Mouse (Mus musculus) layer of hippocampus, adult 9-11 months (tissue): Measurements from ENCODE around the gene Crybb1.

Source experiments
- DNase-seq: peaks from one replicate; pipeline ENCODE4 v3.0.0; 2022

Gene Crybb1

DNA sequence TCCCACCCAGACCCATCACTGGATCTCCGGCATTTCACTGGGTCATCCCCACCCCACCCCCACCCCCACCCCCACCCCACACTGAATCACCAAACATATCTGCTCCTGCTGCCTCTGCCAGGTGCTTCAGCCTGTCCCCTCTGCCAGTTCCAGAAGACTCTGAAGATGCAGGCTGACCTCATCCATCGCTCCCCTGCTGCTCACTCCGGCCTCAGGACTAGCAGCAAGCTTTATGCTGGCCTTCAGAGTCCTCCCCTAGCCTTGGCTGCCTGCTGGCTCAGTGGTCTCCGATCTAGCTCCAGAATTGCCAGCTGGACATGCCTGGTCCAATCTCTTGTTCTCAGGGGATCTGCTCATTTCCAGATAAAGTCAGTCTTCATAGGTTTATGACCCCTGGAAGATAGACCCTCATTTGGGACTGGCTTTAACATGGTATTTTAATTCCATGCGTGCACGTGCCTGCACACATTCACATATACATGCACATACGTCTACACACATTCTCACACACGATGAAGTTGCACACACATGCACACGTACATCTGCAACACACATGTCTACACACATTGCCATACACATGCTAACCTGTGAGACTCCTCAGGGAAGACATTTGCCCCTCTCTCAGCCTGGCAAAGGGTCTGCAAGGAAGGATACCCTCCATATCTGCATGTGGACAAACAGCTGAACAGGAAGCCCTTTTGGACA lies 17.6 kb upstream of the Crybb1 start:
- DNase-seq: no peak

DNA sequence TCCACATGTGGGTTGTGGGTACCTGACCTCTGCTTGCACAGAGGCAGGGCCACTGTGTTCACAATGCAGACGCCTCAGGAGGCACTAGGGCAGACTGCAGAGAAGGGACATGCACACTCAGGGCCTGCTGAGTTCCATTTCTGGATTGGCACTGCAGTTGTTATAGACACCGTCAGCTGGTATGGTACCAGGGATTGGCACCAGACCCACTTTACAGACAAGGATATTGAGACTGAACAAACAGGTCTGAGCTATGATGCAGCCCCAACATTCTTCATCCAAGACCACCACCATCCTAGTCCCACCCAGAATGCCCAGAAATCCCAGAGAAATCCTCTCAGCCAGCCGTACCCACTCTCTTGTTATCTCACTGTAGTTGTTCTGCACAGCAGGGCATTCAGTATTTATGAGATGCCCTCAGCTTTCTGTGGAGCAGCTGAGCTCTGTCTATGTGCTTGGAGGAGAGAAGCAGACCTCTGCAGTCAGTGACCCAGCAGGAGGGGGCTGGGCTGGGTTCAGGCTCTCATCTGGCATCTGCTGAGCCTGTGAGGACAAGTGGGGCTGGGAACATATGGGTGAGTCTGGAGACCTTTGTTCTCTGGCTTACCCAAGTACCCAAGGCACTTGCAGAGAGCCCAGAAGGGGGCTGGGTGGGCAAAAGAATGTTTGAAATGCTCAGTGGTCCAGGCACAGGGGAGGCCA lies 16.7 kb upstream of the Crybb1 start:
- DNase-seq: no peak

DNA sequence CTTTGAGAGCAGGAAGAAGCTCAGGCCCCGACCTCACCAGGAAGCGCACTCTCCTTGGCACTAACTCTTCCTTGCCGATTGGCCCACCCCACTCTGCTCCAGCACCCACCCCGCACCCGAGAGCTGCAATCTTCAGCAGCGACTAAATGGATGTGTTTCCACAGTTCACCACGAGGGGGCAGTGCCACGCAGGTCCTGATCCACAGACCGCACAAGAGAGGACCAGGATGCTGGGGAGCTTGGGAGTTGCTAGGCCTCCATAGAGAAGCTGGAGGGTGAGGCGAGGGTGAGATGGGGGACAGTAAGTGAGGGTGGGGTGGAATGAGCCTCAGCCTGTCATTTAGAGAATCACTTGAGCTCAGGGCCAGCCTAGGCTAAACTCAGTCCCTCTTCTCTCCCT lies 14.9 kb upstream of the Crybb1 start:
- peak; percentile 87 for DNase-seq

DNA sequence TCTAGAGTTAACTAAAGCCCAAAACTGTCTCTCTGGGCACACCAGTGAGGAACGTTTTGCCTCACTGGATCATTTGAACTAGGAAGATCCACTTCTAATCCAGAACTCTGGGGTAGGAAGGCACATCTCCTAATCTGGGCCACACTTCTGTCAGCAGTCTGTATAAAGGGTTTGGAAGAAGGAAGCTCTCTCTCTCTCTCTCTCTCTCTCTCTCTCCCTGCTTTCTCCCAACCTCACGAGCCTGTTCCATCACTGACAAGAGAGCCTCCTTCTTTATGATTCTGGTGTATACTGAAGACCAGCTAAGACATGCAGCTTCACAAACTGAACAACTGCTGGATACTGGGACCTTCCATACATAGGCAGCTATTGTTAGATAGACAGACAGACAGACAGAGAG lies 13.8 kb upstream of the Crybb1 start:
- DNase-seq: no peak

DNA sequence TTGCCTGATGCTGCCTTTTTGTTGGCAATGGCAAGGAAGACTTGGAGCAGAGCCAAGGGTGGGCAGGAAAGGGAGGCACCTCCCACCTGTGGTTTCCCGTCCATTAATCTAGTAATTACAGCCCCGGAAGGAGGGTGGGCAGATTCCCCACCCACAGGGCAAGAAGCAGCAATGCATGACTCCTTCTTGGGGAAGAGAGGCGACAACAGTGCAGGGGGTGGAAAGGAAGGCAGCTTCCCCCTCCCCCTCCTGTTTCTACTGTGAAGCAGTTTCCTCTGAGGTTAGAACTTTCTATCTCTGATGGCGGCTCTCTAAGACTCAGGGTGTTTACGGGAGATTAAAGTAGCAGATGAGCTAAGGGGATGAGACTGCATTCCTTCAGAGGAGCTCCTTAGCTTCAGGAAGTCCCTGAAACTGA lies 13.2 kb upstream of the Crybb1 start:
- DNase-seq: no peak

DNA sequence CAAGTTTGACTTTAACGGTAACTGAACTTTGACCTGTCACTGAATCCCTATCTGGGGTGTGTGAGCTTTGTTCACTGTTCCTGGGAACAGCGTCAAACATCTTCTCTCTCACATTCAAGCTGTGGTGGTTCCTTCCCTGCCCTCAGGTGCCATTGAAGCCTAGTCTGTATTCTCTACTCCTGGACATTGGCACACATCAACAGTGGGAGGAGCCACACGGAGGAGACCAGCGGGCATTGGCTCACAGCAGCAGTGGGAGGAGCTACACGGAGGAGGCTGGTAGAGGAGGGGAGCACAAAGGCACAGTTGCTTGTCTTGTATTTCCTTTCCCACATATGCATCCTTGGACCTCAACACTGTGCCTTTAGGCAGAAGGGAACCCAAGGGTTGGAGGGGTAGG lies 12.6 kb upstream of the Crybb1 start:
- no peak for DNase-seq

DNA sequence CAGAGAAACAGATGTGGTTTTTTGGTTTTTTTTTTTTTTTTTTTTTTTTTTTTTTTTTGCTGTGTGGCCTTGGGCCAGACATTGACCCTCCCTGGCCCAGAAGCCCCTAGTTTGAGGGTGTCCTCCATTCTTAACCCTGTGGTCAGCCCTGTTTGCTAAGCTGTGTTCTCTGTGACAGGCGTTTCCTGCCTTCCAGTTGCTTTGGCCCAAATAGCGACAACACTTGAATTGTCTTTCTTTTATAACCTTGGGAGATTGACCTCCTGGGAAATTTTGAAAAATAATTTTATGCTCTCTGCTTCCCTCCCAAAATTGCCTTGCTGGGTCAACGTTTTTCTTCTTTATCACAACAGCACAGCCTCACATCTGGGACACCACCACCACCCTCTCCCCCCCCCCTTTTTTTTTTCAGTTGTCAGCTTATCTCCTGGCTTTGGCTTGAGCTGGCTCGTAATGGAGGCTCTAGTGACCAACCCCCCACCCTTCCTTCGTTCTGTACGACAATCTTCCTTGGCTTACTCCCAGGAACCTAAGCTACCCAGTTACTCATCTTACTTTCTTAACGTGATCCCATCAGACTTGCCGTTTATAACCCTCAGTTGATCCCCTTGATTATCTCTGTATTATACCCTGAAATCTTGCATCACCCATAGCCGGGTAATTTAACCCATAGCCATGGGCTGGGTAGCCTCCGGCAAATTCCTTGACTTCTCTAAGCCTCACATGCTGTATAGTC lies 11.9 kb upstream of the Crybb1 start:
- DNase-seq: no peak

DNA sequence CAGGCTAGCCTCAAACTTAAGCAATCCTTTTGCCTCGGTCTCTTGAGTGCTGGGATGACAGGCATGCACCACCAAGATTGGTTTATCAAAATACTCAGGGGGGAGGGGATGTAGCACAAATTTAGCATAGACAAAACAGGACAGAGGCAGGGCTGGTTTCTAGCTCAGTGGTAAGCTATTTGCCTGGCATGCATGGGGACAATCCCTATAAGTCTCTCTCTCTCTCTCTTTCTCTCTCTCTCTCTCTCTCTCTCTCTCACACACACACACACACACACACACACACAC lies 11.4 kb upstream of the Crybb1 start:
- DNase-seq: no peak

DNA sequence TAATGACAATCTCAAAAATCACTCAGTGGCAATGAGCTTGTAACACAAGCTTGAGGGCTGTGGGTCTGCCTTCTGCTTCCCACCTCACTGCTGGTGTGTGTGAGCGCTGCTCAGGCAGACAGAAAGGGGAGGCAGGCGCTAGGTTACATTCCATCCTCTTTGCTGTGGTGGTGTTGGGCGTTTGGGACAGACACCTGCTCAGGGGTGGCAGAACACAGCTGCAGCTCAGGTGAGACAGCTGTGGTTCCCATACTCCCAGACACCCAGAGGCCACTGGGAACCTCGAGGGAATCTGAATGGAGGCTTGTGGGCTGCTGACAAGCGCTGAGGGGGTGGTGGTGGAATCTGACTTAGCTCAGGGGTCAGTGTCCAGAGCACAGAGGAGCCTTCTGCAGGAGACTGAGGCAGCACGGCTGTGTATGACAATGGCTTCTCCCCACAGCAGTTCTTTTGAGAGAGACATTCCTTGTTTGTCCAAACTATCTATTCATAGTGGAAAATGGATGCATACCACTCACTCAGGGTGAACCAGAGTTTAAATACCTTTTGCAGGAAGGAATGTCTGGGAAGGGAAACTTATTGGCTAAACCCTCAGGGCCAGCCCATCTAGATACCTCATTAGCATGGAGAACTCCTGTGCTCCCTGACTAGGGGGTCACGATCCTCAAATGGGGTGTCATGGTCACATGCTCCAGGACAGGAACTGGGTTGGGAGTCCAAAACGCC lies 10.6 kb upstream of the Crybb1 start:
- DNase-seq: no peak

DNA sequence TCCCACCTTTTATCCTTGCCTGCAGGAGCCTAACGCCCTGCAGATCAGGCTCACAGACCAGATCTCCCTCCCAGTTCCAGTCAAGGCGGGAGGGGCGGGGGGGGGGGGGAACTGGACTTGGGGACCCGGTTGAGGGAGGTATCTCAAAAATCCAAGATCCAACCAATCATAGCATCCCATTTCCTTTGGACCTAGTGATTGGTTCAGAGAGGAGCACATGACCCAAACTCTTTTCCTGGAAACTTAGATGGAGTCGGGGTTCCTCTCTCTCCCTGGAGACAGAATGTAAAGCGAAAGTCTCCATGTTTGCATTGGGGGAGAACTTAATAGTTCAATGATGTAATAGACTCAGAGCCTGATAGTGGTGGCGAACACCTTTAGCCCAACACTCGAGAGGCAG lies 8.2 kb upstream of the Crybb1 start:
- DNase-seq: no peak

DNA sequence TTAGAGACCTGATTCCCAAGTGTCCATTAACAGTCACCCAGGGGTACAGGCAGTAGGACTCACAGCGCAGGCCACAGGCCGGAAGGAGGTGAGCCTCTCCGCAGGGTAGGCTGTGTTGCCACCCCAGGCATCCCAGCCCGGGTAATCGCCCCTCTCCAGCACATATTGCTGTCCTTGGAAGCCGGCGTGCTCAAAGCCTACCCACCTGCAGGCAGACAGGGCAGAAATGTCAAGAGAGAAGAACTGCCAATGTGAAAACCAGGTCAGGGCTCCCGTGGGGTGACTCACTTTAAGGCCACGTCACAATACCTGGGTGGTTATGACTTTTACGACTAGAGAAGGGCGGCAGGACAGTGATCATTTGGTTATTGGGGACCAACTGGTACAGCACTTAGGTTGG lies 6.5 kb upstream of the Crybb1 start:
- no peak for DNase-seq

DNA sequence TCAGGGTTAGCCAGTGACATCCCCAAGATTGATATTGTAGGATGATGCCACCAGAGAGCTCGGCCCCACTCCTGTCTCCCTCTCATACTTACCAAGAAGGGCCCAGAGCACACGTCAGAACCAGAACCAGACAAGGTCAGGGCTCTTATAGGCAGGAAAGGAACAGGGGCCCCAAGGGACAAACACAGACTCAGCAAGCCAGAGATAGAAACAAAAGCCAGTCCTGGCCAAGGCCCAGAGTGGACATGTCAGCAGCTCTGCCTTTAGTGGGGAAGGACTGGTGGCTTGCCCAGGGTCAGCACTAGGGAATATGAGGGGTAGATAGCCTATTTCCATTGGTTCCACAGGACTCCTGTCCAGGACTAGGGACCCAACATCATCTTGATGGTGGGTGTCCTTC lies 3.2 kb upstream of the Crybb1 start, which contains the start of gene Cryba4:
Cryba4 (minus strand) TSS at position 119 of the 400 bp plus-strand sequence.
- peak; percentile 69 for DNase-seq

DNA sequence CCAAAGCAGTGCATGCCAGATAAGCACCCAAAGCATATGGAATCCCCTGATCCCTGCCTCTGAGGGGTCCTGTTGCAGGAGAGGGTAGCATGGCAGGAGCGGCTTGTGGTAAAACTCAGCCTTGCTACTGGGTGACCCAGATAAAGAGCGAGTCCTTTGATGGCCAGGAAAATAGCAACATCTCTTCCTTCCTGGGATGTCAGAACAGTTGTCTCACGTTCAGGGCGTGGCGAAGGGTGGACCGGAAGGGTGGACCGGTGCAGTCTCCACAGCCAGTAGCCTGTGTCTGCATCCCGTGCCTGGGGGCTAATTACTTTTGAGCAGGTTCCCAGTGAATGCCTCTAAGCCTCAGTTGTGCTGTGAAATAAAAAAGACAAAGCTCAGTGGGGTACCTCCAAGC lies 2.4 kb upstream of the Crybb1 start:
- no peak for DNase-seq

DNA sequence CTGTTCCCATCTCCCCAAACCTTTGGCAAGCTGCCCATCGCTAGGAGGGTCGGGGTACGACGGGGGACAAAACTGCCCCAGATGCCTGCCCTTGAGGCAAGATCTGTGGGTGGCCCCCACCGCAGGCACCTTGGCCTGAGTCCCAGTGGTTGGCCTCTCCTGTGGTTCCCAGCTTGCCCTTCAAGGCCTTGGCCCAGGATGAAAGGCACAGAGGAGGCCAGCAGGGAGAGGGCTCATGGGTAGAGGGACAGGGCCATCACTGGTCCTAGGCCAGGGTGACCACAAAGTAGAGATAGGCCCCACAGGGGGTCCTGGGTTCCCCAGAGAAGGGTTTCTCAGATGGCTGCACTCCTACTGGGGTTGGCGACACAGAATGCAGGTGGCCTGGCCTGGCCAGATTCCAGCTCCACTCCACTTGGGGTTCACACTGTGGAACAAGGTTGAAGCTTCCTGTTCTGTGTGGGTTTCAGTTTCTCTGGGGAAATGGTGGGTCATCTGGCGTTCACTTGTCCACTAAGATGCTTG lies 1.3 kb upstream of the Crybb1 start:
- DNase-seq: peak; percentile 81

DNA sequence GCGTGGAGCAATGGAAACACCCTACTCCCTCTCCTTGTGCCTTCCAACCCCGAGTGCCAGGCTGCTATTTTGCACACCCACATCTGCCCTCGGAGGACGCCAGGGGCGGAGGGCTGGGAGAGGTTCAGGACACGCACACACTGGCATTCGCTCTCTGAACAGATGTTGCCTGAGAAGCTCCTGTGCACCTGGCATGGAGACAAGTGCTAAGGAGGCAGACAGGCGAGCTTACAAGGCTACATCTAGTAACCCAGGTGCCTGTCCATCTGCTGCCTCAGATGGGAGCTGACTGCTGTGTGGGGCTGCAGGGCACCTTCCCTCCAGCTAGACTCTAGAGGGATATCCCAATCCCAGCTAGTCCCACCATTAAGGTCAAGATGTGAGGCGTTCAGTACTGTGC lies 842 bp downstream of the Crybb1 start:
- no peak for DNase-seq

DNA sequence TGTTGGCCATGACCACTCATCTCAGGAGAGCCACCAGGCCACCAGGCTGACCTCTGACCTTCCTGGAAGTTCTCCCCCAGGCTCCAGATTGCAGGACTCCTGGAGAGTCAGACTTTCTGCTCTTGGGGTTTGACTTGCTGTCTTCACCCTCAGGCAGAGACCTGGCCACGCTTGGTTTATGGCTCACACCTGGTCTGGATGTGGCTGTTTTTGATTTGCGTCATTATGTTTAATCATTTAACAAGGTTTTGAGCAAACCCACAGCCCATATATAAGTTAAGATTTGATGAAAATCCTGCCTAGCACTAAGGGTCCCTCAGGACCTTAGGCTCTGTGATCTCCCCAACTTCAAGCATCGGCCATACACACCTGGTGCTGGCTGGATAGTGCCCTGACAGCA lies 2.3 kb downstream of the Crybb1 start:
- DNase-seq: no peak

DNA sequence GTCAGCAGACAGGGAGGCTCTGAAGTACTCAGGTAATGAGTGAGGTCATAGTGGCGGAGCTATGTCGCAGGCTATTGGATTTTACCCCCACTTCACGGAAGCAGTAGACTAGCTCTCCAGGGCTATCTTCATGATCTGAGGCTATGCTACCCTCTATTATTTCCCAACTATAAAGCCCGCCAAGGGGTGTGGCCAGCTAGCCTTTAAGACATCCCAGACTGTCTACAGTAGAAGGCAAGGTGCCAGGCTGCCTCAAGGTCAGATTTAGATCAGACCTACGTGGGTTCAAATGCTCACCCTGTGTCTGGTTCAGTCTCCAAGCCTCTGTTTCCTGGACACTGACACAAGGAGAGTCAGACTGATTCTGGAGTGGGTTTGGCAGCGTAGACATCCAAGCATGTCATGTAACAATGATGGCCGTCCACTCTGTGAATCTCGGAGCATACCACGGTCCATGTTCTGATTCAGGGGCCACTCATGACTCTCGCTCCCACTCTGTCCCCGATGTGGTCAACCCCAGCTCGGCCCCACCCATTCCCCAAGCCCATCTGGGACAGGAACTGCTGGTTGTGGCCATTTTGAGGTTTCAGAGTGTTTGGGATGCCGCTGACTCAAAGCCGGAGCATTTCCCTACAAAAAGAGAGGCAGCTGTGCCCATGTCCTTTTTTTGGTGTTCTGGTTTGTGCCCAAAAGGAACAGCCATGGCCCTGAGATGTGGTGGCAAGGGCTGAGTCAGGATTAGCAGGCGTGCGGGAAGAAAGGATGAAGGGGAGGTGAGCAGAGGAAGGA lies 4.4 kb downstream of the Crybb1 start:
- DNase-seq: no peak

DNA sequence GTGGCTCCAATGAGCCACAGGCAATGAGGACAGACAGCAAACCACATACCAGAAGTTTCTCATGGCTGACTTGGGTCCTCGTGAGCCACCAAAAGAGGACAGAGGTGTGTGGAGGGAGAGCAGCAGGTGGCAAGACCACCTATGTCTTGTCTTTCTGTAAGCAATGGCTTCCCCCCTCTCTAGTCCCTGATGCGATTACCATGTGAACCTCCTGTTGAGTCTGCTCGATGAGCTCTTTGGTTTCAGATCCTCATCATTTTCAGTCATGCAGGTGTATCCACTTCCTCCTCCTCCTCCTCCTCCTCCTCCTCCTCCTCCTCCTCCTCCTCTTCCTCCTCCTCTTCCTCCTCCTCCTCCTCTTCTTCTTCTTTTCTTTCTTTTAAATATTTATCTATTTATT lies 5.2 kb downstream of the Crybb1 start:
- no peak for DNase-seq

DNA sequence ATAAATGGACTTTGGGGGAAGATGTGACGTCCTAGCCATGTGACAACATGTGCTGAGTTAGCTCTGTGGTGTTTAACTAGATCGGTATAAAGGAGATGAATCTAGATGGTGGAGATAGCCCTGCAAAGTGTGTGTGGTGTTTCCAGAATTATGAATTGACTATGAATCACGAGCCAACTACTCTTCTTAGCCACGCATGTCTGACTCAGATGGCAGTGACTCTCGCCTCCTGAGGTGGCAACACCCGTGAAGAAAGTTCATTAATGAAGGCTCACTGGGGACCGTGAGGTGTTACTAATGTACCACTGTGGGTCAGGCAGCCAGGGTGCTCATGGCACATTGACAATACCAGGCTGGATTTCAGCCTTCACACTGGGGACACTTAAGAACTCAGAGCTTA lies 8.5 kb downstream of the Crybb1 start:
- no peak for DNase-seq

DNA sequence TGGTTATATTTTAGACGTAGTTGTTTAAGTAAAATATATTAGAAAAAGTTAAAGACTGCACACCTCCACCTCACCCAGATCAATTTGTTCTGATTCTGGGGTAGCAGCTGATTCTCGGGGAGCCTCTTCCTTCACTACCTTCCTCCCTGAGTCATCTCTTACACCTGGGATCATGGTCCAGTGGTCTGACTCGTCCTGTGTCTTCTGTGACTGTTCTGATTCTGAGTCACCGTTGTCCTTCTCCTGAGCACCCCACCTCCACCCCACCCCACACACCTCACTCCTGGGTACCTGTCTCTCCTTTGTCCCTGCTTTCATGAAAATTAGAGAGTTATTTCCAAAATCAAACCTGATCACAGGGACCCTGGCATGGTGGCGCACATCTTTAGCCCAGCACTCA lies 9.5 kb downstream of the Crybb1 start:
- no peak for DNase-seq

DNA sequence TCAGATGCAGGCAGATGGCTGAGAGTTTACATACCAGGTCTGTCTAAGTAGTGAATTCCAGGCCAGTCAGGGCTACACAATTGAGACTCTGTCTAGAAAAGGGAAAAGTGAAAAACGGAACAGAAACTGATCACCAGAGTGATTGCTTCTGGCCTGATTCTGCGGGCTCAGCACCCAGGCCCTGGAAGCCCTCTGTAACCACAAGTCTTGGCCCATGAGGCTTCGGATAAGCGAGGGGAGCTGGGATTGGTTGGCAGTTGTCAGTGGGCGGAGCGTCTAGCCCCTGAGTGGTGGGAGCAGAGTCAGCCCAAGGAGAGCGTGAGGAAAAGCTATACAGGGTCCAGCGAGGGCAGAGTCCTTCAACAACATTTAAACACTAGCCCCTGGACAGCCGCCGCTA lies 9.9 kb downstream of the Crybb1 start:
- peak; percentile 81 for DNase-seq

DNA sequence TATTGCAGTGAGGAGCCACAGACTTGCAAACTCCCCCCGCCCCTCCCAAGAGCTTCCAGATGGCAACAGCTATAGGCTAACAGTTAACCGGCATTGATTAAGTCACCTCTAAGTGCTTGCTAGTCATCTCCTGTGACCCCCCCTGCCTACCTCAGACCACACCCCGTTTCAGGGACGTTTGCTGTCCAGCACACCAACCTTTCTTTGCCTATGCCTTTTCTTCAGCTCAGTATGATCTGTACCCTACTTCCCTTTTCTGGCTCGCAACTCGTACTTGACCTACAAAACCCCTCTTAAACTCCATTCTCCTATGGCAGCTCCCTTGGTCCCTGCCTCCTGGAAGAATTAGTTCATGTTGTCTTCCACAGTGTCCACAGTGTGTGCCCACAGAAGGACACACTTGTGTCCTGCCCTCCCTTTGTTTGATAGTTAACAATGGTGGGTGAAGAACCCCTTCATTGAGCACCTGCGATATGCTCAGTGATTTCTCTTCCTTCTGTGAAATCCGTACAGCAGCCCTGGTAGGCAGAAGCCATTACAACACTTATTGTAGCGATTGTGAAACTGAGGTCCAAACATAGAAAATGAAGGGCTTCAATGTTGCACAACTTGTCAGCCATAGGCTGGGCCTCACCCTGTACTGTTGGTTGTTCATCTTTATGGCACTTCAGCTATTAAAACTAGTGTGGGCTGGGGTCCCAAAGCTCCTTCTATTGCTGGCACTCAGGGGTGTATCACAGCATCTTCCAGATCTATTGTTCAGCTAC lies 10.6 kb downstream of the Crybb1 start:
- peak; percentile 9 for DNase-seq
